Mouse (Mus musculus) cortical plate, adult 2 months (tissue): ENCODE measurements around the gene Cdh24.
A peak's percentile ranks its signal among the peaks of the same experiment; 100 is the strongest.

Source experiments
- CTCF ChIP-seq: fragments of 200-500 bp; IDR thresholded peaks from 2 replicates; pipeline ENCODE4 v1.5.1; 2011; ENCODE audit warnings: mild to moderate bottlenecking, control low read depth, low read length; ENCODE audit not compliant: insufficient read depth; ENCODE audit errors: extremely low read depth
- POLR2A ChIP-seq: fragments of 200-500 bp; IDR thresholded peaks from 2 replicates; pipeline ENCODE4 v1.6.1; 2011; ENCODE audit warnings: mild to moderate bottlenecking, low read length, control low read depth; ENCODE audit not compliant: insufficient read depth; ENCODE audit errors: extremely low read depth

DNA sequence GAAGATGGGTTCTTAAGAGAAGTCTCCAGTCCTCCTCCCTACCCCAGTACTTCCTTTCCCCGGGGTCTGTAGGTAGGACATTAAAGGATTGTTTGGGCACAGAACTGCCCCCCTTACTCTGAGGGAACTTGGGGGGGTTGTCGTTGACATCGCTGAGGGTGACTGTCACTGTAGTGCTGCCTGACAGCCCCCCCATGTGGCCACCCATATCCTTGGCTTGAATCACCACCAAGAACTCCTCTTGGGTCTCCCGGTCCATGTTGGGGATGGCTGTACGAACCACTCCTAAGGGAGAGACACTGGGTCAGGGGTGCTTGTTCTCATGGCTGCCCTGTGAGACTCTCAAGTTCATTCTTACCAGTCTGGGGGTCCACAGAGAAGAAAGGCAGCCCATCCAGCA lies 3.0 kb downstream of the Cdh24 start:
- TF ChIP-seq POLR2A (no peak), CTCF (peak; percentile 51)
